In genomic region chr7:127008239-127009019, GRCm38 (mm10) we compare ENCODE assay signal across 8 mouse cellular contexts. TPM values are rescaled to one million over a fixed set of nuclear protein-coding genes. Genes with fewer than 3 reads are reported as not detected.
A peak's percentile ranks its signal among the peaks of the same experiment; 100 is the strongest.
DNase-seq lines count a peak whose midpoint lies in the region; ATAC-seq and TF ChIP-seq lines count a peak whose summit lies in the region.

No protein-coding gene starts in this region.

- no peaks in the 10 kb centered on the region for H3K9me3 ChIP-seq in ES-Bruce4 (replicated peaks; ENCODE audit: control insufficient read depth, insufficient read depth, low read length, poor library complexity, severe bottlenecking)
- no peaks in the 10 kb centered on the region for H3K9me3 ChIP-seq in heart, embryonic 12.5 days (replicated peaks)
- H3K9me3 ChIP-seq in kidney, postnatal 0 days (replicated peaks; ENCODE audit: low read length) = no peaks in the 10 kb centered on the region
- no peaks in the 10 kb centered on the region for H3K9me3 ChIP-seq in liver, embryonic 11.5 days (ENCODE audit: control insufficient read depth, low read length)
- no peaks in the 10 kb centered on the region for H3K9me3 ChIP-seq in neural tube, embryonic 13.5 days

- peaks cover 9% of the 10 kb centered on the region for H3K4me1 ChIP-seq in ES-Bruce4 (ENCODE audit: control insufficient read depth, insufficient read depth, low read length)
- peaks cover 10% of the 10 kb centered on the region for H3K4me1 ChIP-seq in embryonic fibroblast, embryonic 13.5 days (ENCODE audit: control insufficient read depth, insufficient read depth, low read length)
- H3K4me1 ChIP-seq in heart, embryonic 12.5 days (replicated peaks) = peaks cover 18% of the 10 kb centered on the region
- peaks cover 11% of the 10 kb centered on the region; the same call in 1 of the 2 replicates for H3K4me1 ChIP-seq in kidney, postnatal 0 days (replicated peaks; ENCODE audit: insufficient read depth, low read length)
- peaks cover 18% of the 10 kb centered on the region for H3K4me1 ChIP-seq in liver, embryonic 11.5 days (replicated peaks; ENCODE audit: control insufficient read depth, insufficient read depth, low read length)
- H3K4me1 ChIP-seq in neural tube, embryonic 13.5 days (replicated peaks) = peaks cover 17% of the 10 kb centered on the region; the same call in 1 of the 2 replicates
- H3K4me1 ChIP-seq in thymus, adult 2 months (replicated peaks; ENCODE audit: control insufficient read depth, insufficient read depth, low read length) = peaks cover 9% of the 10 kb centered on the region

- no peak overlapping the region for H3K9ac ChIP-seq in ES-Bruce4 (ENCODE audit: low read depth, poor library complexity, severe bottlenecking)
- H3K9ac ChIP-seq in heart, embryonic 12.5 days = peak overlapping the region; percentile 21
- peak overlapping the region; percentile 56; the same call in 1 of the 2 replicates for H3K9ac ChIP-seq in kidney, postnatal 0 days (ENCODE audit: low read depth, low read length)
- peak overlapping the region; percentile 57 for H3K9ac ChIP-seq in liver, embryonic 11.5 days (ENCODE audit: low read depth, low read length)
- peak overlapping the region; percentile 14; the same call in 1 of the 2 replicates for H3K9ac ChIP-seq in neural tube, embryonic 13.5 days

- peak; percentile 80 for TF ChIP-seq EP300 in ES-Bruce4 (IDR thresholded peaks at IDR 0.05; ENCODE audit: insufficient read depth, low read depth, low read length)

- ATAC-seq in heart, embryonic 12.5 days (ENCODE audit: insufficient number of reproducible peaks, low FRiP score) = peak; percentile 87
- peak; percentile 86 for ATAC-seq in kidney, postnatal 0 days (replicated peaks; ENCODE audit: low FRiP score, low read depth)
- peak; percentile 93 for ATAC-seq in liver, embryonic 11.5 days (replicated peaks; ENCODE audit: low FRiP score)
- 0 out of 2 replicates have a peak, but pooled peaks have one; percentile 68 for ATAC-seq in neural tube, embryonic 13.5 days (ENCODE audit: low read depth)

- no peak overlapping the region for H3K4me2 ChIP-seq in heart, embryonic 12.5 days
- no peak overlapping the region for H3K4me2 ChIP-seq in kidney, postnatal 0 days (ENCODE audit: low read length)
- peak overlapping the region; percentile 52 for H3K4me2 ChIP-seq in liver, embryonic 11.5 days
- H3K4me2 ChIP-seq in neural tube, embryonic 13.5 days = no peak overlapping the region

- DNase-seq in adrenal gland, postnatal 25 days = peak; percentile 58
- peak; percentile 89 for DNase-seq in kidney, postnatal 0 days (ENCODE audit: low spot score)
- DNase-seq in liver, embryonic 11.5 days (ENCODE audit: low spot score) = peak; percentile 66
- no peak for DNase-seq in thymus, adult 2 months

- TF ChIP-seq CTCF in ES-Bruce4 (IDR thresholded peaks at IDR 0.05; ENCODE audit: low read depth, low read length) = no peak
- no peak for TF ChIP-seq CTCF in embryonic fibroblast, embryonic 13.5 days (IDR thresholded peaks at IDR 0.05; ENCODE audit: borderline replicate concordance, insufficient read depth, low read length)
- TF ChIP-seq CTCF in kidney, postnatal 0 days (IDR thresholded peaks at IDR 0.05; ENCODE audit: low read depth) = no peak
- no peak for TF ChIP-seq CTCF in thymus, adult 2 months (IDR thresholded peaks at IDR 0.05; ENCODE audit: borderline replicate concordance, control insufficient read depth, extremely low read depth, insufficient read depth, low read length, poor library complexity)

- H3K27me3 ChIP-seq in ES-Bruce4 (ENCODE audit: control insufficient read depth, insufficient read depth, low read length, poor library complexity, severe bottlenecking) = no peaks in the 10 kb centered on the region
- no peaks in the 10 kb centered on the region for H3K27me3 ChIP-seq in heart, embryonic 12.5 days (replicated peaks)
- no peaks in the 10 kb centered on the region for H3K27me3 ChIP-seq in kidney, postnatal 0 days (ENCODE audit: insufficient read depth, low read length)
- no peaks in the 10 kb centered on the region for H3K27me3 ChIP-seq in liver, embryonic 11.5 days (replicated peaks; ENCODE audit: control insufficient read depth, insufficient read depth, low read length)
- H3K27me3 ChIP-seq in neural tube, embryonic 13.5 days = no peaks in the 10 kb centered on the region
- H3K27me3 ChIP-seq in thymus, adult 2 months (ENCODE audit: control insufficient read depth, insufficient read depth, low read length) = no peaks in the 10 kb centered on the region

- H3K4me3 ChIP-seq in ES-Bruce4 (ENCODE audit: low read depth, low read length) = no peak overlapping the region
- H3K4me3 ChIP-seq in embryonic fibroblast, embryonic 13.5 days (ENCODE audit: insufficient read depth, low read length) = no peak overlapping the region
- no peak overlapping the region for H3K4me3 ChIP-seq in heart, embryonic 12.5 days
- no peak overlapping the region for H3K4me3 ChIP-seq in kidney, postnatal 0 days (replicated peaks; ENCODE audit: low read depth, low read length)
- no peak overlapping the region for H3K4me3 ChIP-seq in liver, embryonic 11.5 days (ENCODE audit: low read depth, low read length)
- no peak overlapping the region for H3K4me3 ChIP-seq in neural tube, embryonic 13.5 days
- H3K4me3 ChIP-seq in thymus, adult 2 months (ENCODE audit: control insufficient read depth, insufficient read depth, low read length) = no peak overlapping the region

- no peaks in the 10 kb centered on the region for H3K36me3 ChIP-seq in ES-Bruce4 (ENCODE audit: control insufficient read depth, insufficient read depth, low read length, poor library complexity, severe bottlenecking)
- H3K36me3 ChIP-seq in heart, embryonic 12.5 days = peaks cover 24% of the 10 kb centered on the region
- 0 out of 2 replicates have a peak, but pooled peaks cover 3% of the 10 kb centered on the region for H3K36me3 ChIP-seq in kidney, postnatal 0 days (ENCODE audit: insufficient read depth, low read length)
- H3K36me3 ChIP-seq in liver, embryonic 11.5 days (ENCODE audit: control insufficient read depth, insufficient read depth, low read length) = peaks cover 3% of the 10 kb centered on the region; the same call in 1 of the 2 replicates
- peaks cover 16% of the 10 kb centered on the region for H3K36me3 ChIP-seq in neural tube, embryonic 13.5 days
- H3K36me3 ChIP-seq in thymus, adult 2 months (ENCODE audit: control insufficient read depth, insufficient read depth, low read length) = no peaks in the 10 kb centered on the region

- H3K27ac ChIP-seq in ES-Bruce4 (ENCODE audit: insufficient read depth, low read length) = peak overlapping the region; percentile 79
- peak overlapping the region; percentile 75 for H3K27ac ChIP-seq in embryonic fibroblast, embryonic 13.5 days (ENCODE audit: insufficient read depth, low read length)
- peak overlapping the region; percentile 59 for H3K27ac ChIP-seq in heart, embryonic 12.5 days (ENCODE audit: poor library complexity, severe bottlenecking)
- H3K27ac ChIP-seq in kidney, postnatal 0 days = peak overlapping the region; percentile 83
- peak overlapping the region; percentile 95 for H3K27ac ChIP-seq in liver, embryonic 11.5 days (ENCODE audit: low read depth, low read length)
- H3K27ac ChIP-seq in neural tube, embryonic 13.5 days (replicated peaks) = peak overlapping the region; percentile 63
- no peak overlapping the region for H3K27ac ChIP-seq in thymus, adult 2 months (ENCODE audit: control insufficient read depth, insufficient read depth, low read length)

- 37% methylated on average over 9 of the region's 9 CpGs for WGBS in heart, embryonic 12.5 days
- WGBS in kidney, postnatal 0 days = 33% methylated on average over 9 of the region's 9 CpGs
- whole genome bisulfite sequencing in liver, embryonic 11.5 days = 38% methylated on average over 9 of the region's 9 CpGs
- 54% methylated on average over 9 of the region's 9 CpGs for WGBS in neural tube, embryonic 13.5 days
- WGBS in thymus, adult 2 months = 59% methylated on average over 9 of the region's 9 CpGs

- no peak for TF ChIP-seq POLR2A in ES-Bruce4 (IDR thresholded peaks at IDR 0.05; ENCODE audit: insufficient read depth, low read length)
- TF ChIP-seq POLR2A in embryonic fibroblast, embryonic 13.5 days (IDR thresholded peaks at IDR 0.05; ENCODE audit: low read depth, low read length) = no peak
- TF ChIP-seq POLR2A in thymus, adult 2 months (IDR thresholded peaks at IDR 0.05; ENCODE audit: control insufficient read depth, extremely low read depth, insufficient read depth, low read length, poor library complexity) = no peak

RNA-seq across cellular contexts. Expression of gene Mvp, which starts 6.0 kb away (rescaled TPM):
- polyA plus RNA-seq in ES-Bruce4 (2011; ENCODE audit: insufficient read depth, insufficient read length, low read depth, missing spikeins) = 17.9 and 18.8 TPM in 2 replicates
- 102 and 118 TPM in 2 replicates for total RNA-seq in adrenal gland, postnatal 25 days (2021)
- 32.2 and 47.6 TPM in 2 replicates for polyA plus RNA-seq in embryonic fibroblast, embryonic 13.5 days (2011; ENCODE audit: insufficient read length, low read depth, missing spikeins)
- 12.0 TPM in 2 replicates for polyA plus RNA-seq in heart, embryonic 12.5 days (2016; fragmentation: Nextera tagmentation; extraction: Ambion mirVana)
- 27.5 and 28.9 TPM in 2 replicates for polyA plus RNA-seq in kidney, postnatal 0 days (2015; fragmentation: Nextera tagmentation; extraction: Ambion mirVana)
- polyA plus RNA-seq in liver, embryonic 11.5 days (2014; fragmentation: Nextera tagmentation; extraction: Ambion mirVana) = 8.3 and 9.4 TPM in 2 replicates
- polyA plus RNA-seq in neural tube, embryonic 13.5 days (2015; fragmentation: Nextera tagmentation; extraction: Ambion mirVana) = 6.6 and 7.2 TPM in 2 replicates
- polyA plus RNA-seq in thymus, adult 2 months (2012; rRNA removed) = 42.5 and 64.9 TPM in 2 replicates

RNA-seq across cellular contexts. Expression of gene Pagr1b, which starts 7.9 kb away (rescaled TPM):
- polyA plus RNA-seq in ES-Bruce4 (2011; ENCODE audit: insufficient read depth, insufficient read length, low read depth, missing spikeins) = 22.1 and 26.6 TPM in 2 replicates
- total RNA-seq in adrenal gland, postnatal 25 days (2021) = 1.7 and 2.8 TPM in 2 replicates
- 21.7 and 25.6 TPM in 2 replicates for polyA plus RNA-seq in embryonic fibroblast, embryonic 13.5 days (2011; ENCODE audit: insufficient read length, low read depth, missing spikeins)
- not detected in 2 replicates for polyA plus RNA-seq in heart, embryonic 12.5 days (2016; fragmentation: Nextera tagmentation; extraction: Ambion mirVana)
- 0.21 and 0.65 TPM in 2 replicates for polyA plus RNA-seq in kidney, postnatal 0 days (2015; fragmentation: Nextera tagmentation; extraction: Ambion mirVana)
- 0.41 TPM in 1 of 2 replicates, not detected in the other for polyA plus RNA-seq in liver, embryonic 11.5 days (2014; fragmentation: Nextera tagmentation; extraction: Ambion mirVana)
- polyA plus RNA-seq in neural tube, embryonic 13.5 days (2015; fragmentation: Nextera tagmentation; extraction: Ambion mirVana) = 0.50 and 0.61 TPM in 2 replicates
- 5.4 and 6.2 TPM in 2 replicates for polyA plus RNA-seq in thymus, adult 2 months (2012; rRNA removed)

RNA-seq across cellular contexts. Expression of gene Pagr1a, which starts 8.7 kb away (rescaled TPM):
- polyA plus RNA-seq in ES-Bruce4 (2011; ENCODE audit: insufficient read depth, insufficient read length, low read depth, missing spikeins) = 12.7 and 27.9 TPM in 2 replicates
- total RNA-seq in adrenal gland, postnatal 25 days (2021) = 13.4 and 28.2 TPM in 2 replicates
- polyA plus RNA-seq in embryonic fibroblast, embryonic 13.5 days (2011; ENCODE audit: insufficient read length, low read depth, missing spikeins) = 14.0 and 14.3 TPM in 2 replicates
- 19.3 and 31.4 TPM in 2 replicates for polyA plus RNA-seq in heart, embryonic 12.5 days (2016; fragmentation: Nextera tagmentation; extraction: Ambion mirVana)
- 19.4 and 25.0 TPM in 2 replicates for polyA plus RNA-seq in kidney, postnatal 0 days (2015; fragmentation: Nextera tagmentation; extraction: Ambion mirVana)
- 45.6 and 75.0 TPM in 2 replicates for polyA plus RNA-seq in liver, embryonic 11.5 days (2014; fragmentation: Nextera tagmentation; extraction: Ambion mirVana)
- 49.5 and 50.4 TPM in 2 replicates for polyA plus RNA-seq in neural tube, embryonic 13.5 days (2015; fragmentation: Nextera tagmentation; extraction: Ambion mirVana)
- 11.9 and 12.7 TPM in 2 replicates for polyA plus RNA-seq in thymus, adult 2 months (2012; rRNA removed)

RNA-seq across cellular contexts. Expression of gene Gm42742, which starts 12.5 kb away (rescaled TPM):
- 2.2 and 23.9 TPM in 2 replicates for polyA plus RNA-seq in ES-Bruce4 (2011; ENCODE audit: insufficient read depth, insufficient read length, low read depth, missing spikeins)
- 31.0 and 44.0 TPM in 2 replicates for total RNA-seq in adrenal gland, postnatal 25 days (2021)
- polyA plus RNA-seq in embryonic fibroblast, embryonic 13.5 days (2011; ENCODE audit: insufficient read length, low read depth, missing spikeins) = 13.5 and 15.7 TPM in 2 replicates
- polyA plus RNA-seq in heart, embryonic 12.5 days (2016; fragmentation: Nextera tagmentation; extraction: Ambion mirVana) = 50.8 and 60.9 TPM in 2 replicates
- 44.2 and 53.8 TPM in 2 replicates for polyA plus RNA-seq in kidney, postnatal 0 days (2015; fragmentation: Nextera tagmentation; extraction: Ambion mirVana)
- 19.8 and 52.9 TPM in 2 replicates for polyA plus RNA-seq in liver, embryonic 11.5 days (2014; fragmentation: Nextera tagmentation; extraction: Ambion mirVana)
- 47.8 and 81.0 TPM in 2 replicates for polyA plus RNA-seq in neural tube, embryonic 13.5 days (2015; fragmentation: Nextera tagmentation; extraction: Ambion mirVana)
- polyA plus RNA-seq in thymus, adult 2 months (2012; rRNA removed) = 103 and 113 TPM in 2 replicates

RNA-seq across cellular contexts. Expression of gene Prrt2, which starts 12.6 kb away (rescaled TPM):
- polyA plus RNA-seq in ES-Bruce4 (2011; ENCODE audit: insufficient read depth, insufficient read length, low read depth, missing spikeins) = 3.5 and 6.7 TPM in 2 replicates
- 2.2 and 5.1 TPM in 2 replicates for total RNA-seq in adrenal gland, postnatal 25 days (2021)
- polyA plus RNA-seq in embryonic fibroblast, embryonic 13.5 days (2011; ENCODE audit: insufficient read length, low read depth, missing spikeins) = 3.1 and 15.3 TPM in 2 replicates
- 1.9 and 3.3 TPM in 2 replicates for polyA plus RNA-seq in heart, embryonic 12.5 days (2016; fragmentation: Nextera tagmentation; extraction: Ambion mirVana)
- polyA plus RNA-seq in kidney, postnatal 0 days (2015; fragmentation: Nextera tagmentation; extraction: Ambion mirVana) = 2.5 and 2.7 TPM in 2 replicates
- polyA plus RNA-seq in liver, embryonic 11.5 days (2014; fragmentation: Nextera tagmentation; extraction: Ambion mirVana) = 4.5 and 5.4 TPM in 2 replicates
- 22.0 TPM in 2 replicates for polyA plus RNA-seq in neural tube, embryonic 13.5 days (2015; fragmentation: Nextera tagmentation; extraction: Ambion mirVana)
- 49.7 and 53.1 TPM in 2 replicates for polyA plus RNA-seq in thymus, adult 2 months (2012; rRNA removed)
